Mouse (Mus musculus): ENCODE measurements around the gene Parp4. TPM values are rescaled to one million over a fixed set of nuclear protein-coding genes. Genes with fewer than 3 reads are reported as not detected.
A peak's percentile ranks its signal among the peaks of the same experiment; 100 is the strongest.

Parp4 gene
- total RNA-seq (2021): 10 to 100 TPM in 1 of 2 experiments, 1 to 10 TPM in 1; 9.5 to 10.5 TPM
- long read RNA-seq, experiment 1: 0 reads
- long read RNA-seq, experiment 2, full-length matches to known transcripts: 1 of 1 reads
- long read RNA-seq, experiment 2, partial matches to known transcripts: 0 of 1 reads
- long read RNA-seq, experiment 2, other reads (novel, unspliced or antisense): 0 of 1 reads

- intact Hi-C loops (cut with DNase I; ENCODE audit: low total_unique reads): no loop called here
- peak; percentile 88 for DNase-seq
Observed at GRCm38 (mm10) chr14:56575416-56575815, at the start of gene Parp4, which contains the start of gene Cenpj. Gene Parp4, plus strand, starts transcription at chr14:56575619. Gene Cenpj, minus strand, starts transcription at chr14:56575425.

GRCm38 (mm10) chr14:56530788-56531187 lies 44.6 kb upstream of the Parp4 start:
- intact Hi-C loops (cut with DNase I; ENCODE audit: low total_unique reads): no loop called here
- DNase-seq: no peak

- intact Hi-C loops (cut with DNase I; ENCODE audit: low total_unique reads): no loop called here
Observed at GRCm38 (mm10) chr14:56544946-56545345, 30.5 kb upstream of the Parp4 start.

GRCm38 (mm10) chr14:56545491-56545890 lies 29.9 kb upstream of the Parp4 start:
- intact Hi-C loops (cut with DNase I; ENCODE audit: low total_unique reads): no loop called here
- DNase-seq: no peak

More at GRCm38 (mm10) chr14:56544946-56545345, 30.5 kb upstream of the Parp4 start:
- DNase-seq: no peak

GRCm38 (mm10) chr14:56550960-56551359 lies 24.5 kb upstream of the Parp4 start:
- no peak for DNase-seq
- intact Hi-C loops (cut with DNase I; ENCODE audit: low total_unique reads): no loop called here

GRCm38 (mm10) chr14:56552924-56553323 lies 22.5 kb upstream of the Parp4 start:
- DNase-seq: no peak
- intact Hi-C loops (cut with DNase I; ENCODE audit: low total_unique reads): no loop called here

- no peak for DNase-seq
- intact Hi-C loops (cut with DNase I; ENCODE audit: low total_unique reads): no loop called here
Observed at GRCm38 (mm10) chr14:56553331-56553730, 22.1 kb upstream of the Parp4 start.

- DNase-seq: no peak
- intact Hi-C loops (cut with DNase I; ENCODE audit: low total_unique reads): no loop called here
Observed at GRCm38 (mm10) chr14:56554716-56555115, 20.7 kb upstream of the Parp4 start.

GRCm38 (mm10) chr14:56559134-56559533 lies 16.3 kb upstream of the Parp4 start:
- intact Hi-C loops (cut with DNase I; ENCODE audit: low total_unique reads): no loop called here
- no peak for DNase-seq

GRCm38 (mm10) chr14:56567476-56567875 lies 7.9 kb upstream of the Parp4 start:
- intact Hi-C loops (cut with DNase I; ENCODE audit: low total_unique reads): loop anchor here (10.0 kb wide), 1 partner anchor 327 kb away; no protein-coding TSS in a partner anchor
- DNase-seq: no peak

GRCm38 (mm10) chr14:56569041-56569440 lies 6.4 kb upstream of the Parp4 start:
- no peak for DNase-seq
- intact Hi-C loops (cut with DNase I; ENCODE audit: low total_unique reads): loop anchor here (10.0 kb wide), 1 partner anchor 326 kb away; no protein-coding TSS in a partner anchor

- intact Hi-C loops (cut with DNase I; ENCODE audit: low total_unique reads): no loop called here
- peak; percentile 95 for DNase-seq
Observed at GRCm38 (mm10) chr14:56571310-56572093, 3.9 kb upstream of the Parp4 start.

- no peak for DNase-seq
- intact Hi-C loops (cut with DNase I; ENCODE audit: low total_unique reads): no loop called here
Observed at GRCm38 (mm10) chr14:56572546-56572945, 2.9 kb upstream of the Parp4 start.

GRCm38 (mm10) chr14:56575969-56576901 lies 816 bp downstream of the Parp4 start:
- intact Hi-C loops (cut with DNase I; ENCODE audit: low total_unique reads): no loop called here
- no peak for DNase-seq

- intact Hi-C loops (cut with DNase I; ENCODE audit: low total_unique reads): no loop called here
- no peak for DNase-seq
Observed at GRCm38 (mm10) chr14:56579011-56579410, 3.6 kb downstream of the Parp4 start.

GRCm38 (mm10) chr14:56581117-56581516 lies 5.7 kb downstream of the Parp4 start:
- intact Hi-C loops (cut with DNase I; ENCODE audit: low total_unique reads): no loop called here
- DNase-seq: no peak

- no peak for DNase-seq
- intact Hi-C loops (cut with DNase I; ENCODE audit: low total_unique reads): no loop called here
Observed at GRCm38 (mm10) chr14:56582294-56582693, 6.9 kb downstream of the Parp4 start.

GRCm38 (mm10) chr14:56592191-56592590 lies 16.8 kb downstream of the Parp4 start:
- intact Hi-C loops (cut with DNase I; ENCODE audit: low total_unique reads): loop anchor here (10.0 kb wide), 1 partner anchor 193 kb away; no protein-coding TSS in a partner anchor
- no peak for DNase-seq

GRCm38 (mm10) chr14:56594811-56595210 lies 19.4 kb downstream of the Parp4 start:
- intact Hi-C loops (cut with DNase I; ENCODE audit: low total_unique reads): loop anchor here (10.0 kb wide), 1 partner anchor 190 kb away; no protein-coding TSS in a partner anchor
- DNase-seq: no peak

- peak; percentile 54 for DNase-seq
- intact Hi-C loops (cut with DNase I; ENCODE audit: low total_unique reads): loop anchor here (2.0 to 10.0 kb wide), 2 partner anchors 14 to 186 kb away; no protein-coding TSS in a partner anchor
Observed at GRCm38 (mm10) chr14:56598759-56599158, 23.3 kb downstream of the Parp4 start.
